ENCODE assay signal across 21 mouse cellular contexts in the genomic region with DNA sequence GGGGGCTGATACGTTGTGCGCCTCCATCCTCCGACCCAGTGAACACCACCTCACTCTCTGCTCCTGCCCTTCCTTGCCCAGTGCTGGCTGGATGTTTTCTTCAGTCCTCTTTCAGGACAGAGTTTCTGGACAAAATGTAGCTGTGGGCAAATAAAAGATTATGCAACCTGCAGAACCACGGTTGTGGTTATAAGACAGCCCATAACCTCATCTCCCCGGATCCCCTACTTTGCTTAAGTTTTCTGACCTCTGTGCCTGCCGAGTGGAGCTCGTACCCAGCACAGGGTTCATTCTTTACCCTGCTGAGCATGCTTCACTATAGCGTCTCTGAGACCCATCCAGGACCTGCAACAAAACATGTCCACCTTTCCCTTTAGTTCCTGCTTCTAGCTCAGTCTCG. TPM values are rescaled to one million over a fixed set of nuclear protein-coding genes. Genes with fewer than 3 reads are reported as not detected.
"Had no signal": no experiment of that assay in that cellular context is flagged by ENCODE, and none has a peak within 500 bp of the region (broad histone marks: within the 10 kb centered on the region; RNA-seq: fewer than 3 reads in every experiment).

No protein-coding gene starts in this region.

- H3K27me3 ChIP-seq: lung, embryonic 15.5 days; midbrain, embryonic 12.5 days; neural tube, embryonic 12.5 days had no signal

- H3K4me1 ChIP-seq: lung, embryonic 15.5 days; midbrain, embryonic 10.5 days; midbrain, embryonic 12.5 days; neural tube, embryonic 12.5 days had no signal

- H3K9ac ChIP-seq: liver, embryonic 14.5 days; lung, embryonic 15.5 days; midbrain, embryonic 12.5 days; neural tube, embryonic 12.5 days had no signal

- H3K27ac ChIP-seq: liver, embryonic 14.5 days; lung, embryonic 15.5 days; macrophage; midbrain, embryonic 10.5 days; midbrain, embryonic 12.5 days; neural tube, embryonic 12.5 days had no signal

- ATAC-seq: lung, postnatal 0 days; midbrain, embryonic 16.5 days had no signal

- DNase-seq: lung, adult 2 months; lung, postnatal 14 days; lung, postnatal 36 days; midbrain, embryonic 14.5 days; right cerebral cortex, postnatal 14 days; spleen, adult 18-20 months; thymus, adult 18-20 months; thymus, postnatal 14 days; thymus, postnatal 36 days had no signal

- H3K4me3 ChIP-seq: lung, embryonic 15.5 days; midbrain, embryonic 10.5 days; midbrain, embryonic 12.5 days; myocyte; neural tube, embryonic 12.5 days had no signal

- H3K9me3 ChIP-seq: lung, embryonic 15.5 days; midbrain, embryonic 10.5 days; midbrain, embryonic 12.5 days; neural tube, embryonic 12.5 days had no signal

- H3K36me3 ChIP-seq: lung, embryonic 15.5 days; midbrain, embryonic 10.5 days; midbrain, embryonic 12.5 days; neural tube, embryonic 12.5 days had no signal

- H3K4me2 ChIP-seq: lung, embryonic 15.5 days; midbrain, embryonic 12.5 days; neural tube, embryonic 12.5 days had no signal

RNA-seq across cellular contexts. Expression of a gene that starts 0.6 kb away (rescaled TPM):
- total RNA-seq: megakaryocyte, adult 5-6 weeks; megakaryocyte-erythroid progenitor cell, adult 5-6 weeks had no signal
- polyA plus RNA-seq: macrophage; small intestine, adult 2 months had no signal
